Mouse (Mus musculus): ENCODE results near the gene Zfp280b.

DNA sequence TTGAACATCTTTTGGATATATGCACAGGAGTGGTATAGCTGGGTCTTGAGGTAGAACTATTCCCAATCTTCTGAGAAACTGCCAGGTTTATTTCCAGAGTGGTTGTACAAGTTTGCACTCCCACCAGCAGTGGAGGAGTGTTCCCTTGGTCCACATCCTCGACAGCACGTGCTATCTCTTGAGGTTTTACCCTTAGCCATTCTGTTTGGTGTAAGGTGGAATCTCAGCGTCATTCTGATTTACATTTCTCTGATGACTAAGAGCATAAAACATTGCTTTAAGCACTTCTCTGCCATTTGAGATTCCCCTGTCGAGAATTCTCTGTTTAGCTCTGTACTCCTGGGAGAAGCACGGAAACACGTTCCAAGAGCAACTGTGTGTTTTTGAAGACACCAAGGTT lies 19.5 kb upstream of the Zfp280b start:
- TF ChIP-seq CTCF (IDR thresholded peaks at IDR 0.05; ENCODE audit: low read depth, low read length), result no peak
- TF ChIP-seq POLR2A (IDR thresholded peaks at IDR 0.05; ENCODE audit: extremely low read depth, insufficient read depth, low read length), result no peak
